Mouse (Mus musculus) heart, adult 2 months (tissue): ENCODE results near the gene Gm13420. TPM values are rescaled to one million over a fixed set of nuclear protein-coding genes. Genes with fewer than 3 reads are reported as not detected.

Source experiments
- DNase-seq, 2 experiments: peaks; one replicate each; pipeline ENCODE4 v3.0.0; 2021
- H3K27ac ChIP-seq: fragments of 200-600 bp; 2 replicates; pipeline ENCODE4 v1.8.1; 2022
- H3K27me3 ChIP-seq: fragments of 200-500 bp; 2 replicates; pipeline ENCODE4 v1.6.1; 2012; ENCODE audit warnings: mild to moderate bottlenecking, low read length, inconsistent platforms, mixed read lengths; ENCODE audit not compliant: control insufficient read depth, insufficient read depth
- H3K36me3 ChIP-seq: fragments of 200-500 bp; 2 replicates; pipeline ENCODE4 v1.6.1; 2012; ENCODE audit warnings: low read length, inconsistent platforms; ENCODE audit not compliant: control insufficient read depth, insufficient read depth
- H3K4me1 ChIP-seq: fragments of 200-500 bp; 2 replicates; pipeline ENCODE4 v1.6.1; 2011; ENCODE audit warnings: low read length; ENCODE audit not compliant: control insufficient read depth, insufficient read depth
- H3K4me3 ChIP-seq: fragments of 200-600 bp; 2 replicates; pipeline ENCODE4 v1.8.1; 2022
- H3K79me2 ChIP-seq: fragments of 200-500 bp; replicated peaks from 2 replicates; pipeline ENCODE4 v1.6.1; 2012; ENCODE audit warnings: mild to moderate bottlenecking, inconsistent platforms, low read length, moderate library complexity, mixed read lengths; ENCODE audit not compliant: control insufficient read depth, insufficient read depth
- H3K9ac ChIP-seq: fragments of 200-500 bp; 2 replicates; pipeline ENCODE4 v1.6.1; 2012; ENCODE audit warnings: low read depth, mild to moderate bottlenecking, control low read depth, inconsistent platforms, low read length, mixed read lengths
- CTCF ChIP-seq: fragments of 200-600 bp; IDR thresholded peaks from 2 replicates; pipeline ENCODE4 v1.8.1; 2022; ENCODE audit warnings: antibody characterized with exemption, mild to moderate bottlenecking, moderate library complexity
- EP300 ChIP-seq: fragments of 200-500 bp; IDR thresholded peaks from 2 replicates; pipeline ENCODE4 v1.6.1; 2011; ENCODE audit warnings: low read depth, low read length, control low read depth; ENCODE audit not compliant: insufficient read depth
- POLR2A ChIP-seq: fragments of 200-500 bp; IDR thresholded peaks from 2 replicates; pipeline ENCODE4 v1.6.1; 2011; ENCODE audit warnings: mild to moderate bottlenecking, low read depth, low read length, control low read depth; ENCODE audit not compliant: insufficient read depth
- WGBS: fragments of 180-500 bp; shearing (Covaris S2); methylation state at CpG from one replicate; pipeline ENCODE4 v1.1.7; 2018; 5-methylcytosine and 5-hydroxymethylcytosine counted together
- intact Hi-C: fragments of 180-260 bp; cut with DNase I; formaldehyde crosslinking; loops from one replicate; pipeline ENCODE4 v1.15.1; 2025
- polyA plus RNA-seq: library from polyadenylated mRNA; depleted of rRNA; stranded (reverse); fragments of >200 nt; gene quantifications from 2 replicates; pipeline ENCODE4 v1.2.3, GENCODE M21; 2012
- total RNA-seq, 2 experiments: library from RNA; stranded (reverse); gene quantifications; 2 replicates each; pipeline ENCODE4 v1.2.3; 2021

Gm13420 gene
- total and polyA plus RNA-seq, 3 experiments = not detected

DNA sequence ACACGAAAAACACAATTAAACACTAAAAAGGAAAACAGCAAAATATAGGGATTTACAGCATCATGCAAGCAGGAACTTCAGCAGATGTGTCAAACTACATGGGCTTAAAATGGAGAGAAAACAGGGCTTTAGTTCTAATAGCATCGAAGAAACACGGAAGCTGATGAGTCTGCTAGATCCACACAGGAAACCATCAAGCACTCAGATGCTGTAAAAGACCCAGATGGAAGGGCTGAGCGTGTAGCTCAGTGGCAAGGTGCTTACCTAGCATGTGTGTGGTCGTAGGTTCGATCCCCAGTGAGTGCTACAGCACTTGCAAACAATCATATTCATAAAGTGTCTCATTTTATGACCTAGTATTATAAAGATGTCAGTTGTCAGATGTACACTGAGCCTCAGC lies 10.3 kb downstream of the Gm13420 start:
- no peak for DNase-seq
- Histone ChIP-seq H3K27ac (no peak overlapping the region), H3K9ac (no peak overlapping the region), H3K4me3 (no peak overlapping the region), H3K79me2 (no peaks in the 10 kb centered on the region), H3K4me1 (no peaks in the 10 kb centered on the region), H3K27me3 (no peaks in the 10 kb centered on the region), H3K36me3 (no peaks in the 10 kb centered on the region)
- WGBS = 93% methylated on average over 6 of the region's 6 CpGs
- TF ChIP-seq EP300 (no peak), POLR2A (no peak), CTCF (no peak)
- intact Hi-C loops = no loop called here

DNA sequence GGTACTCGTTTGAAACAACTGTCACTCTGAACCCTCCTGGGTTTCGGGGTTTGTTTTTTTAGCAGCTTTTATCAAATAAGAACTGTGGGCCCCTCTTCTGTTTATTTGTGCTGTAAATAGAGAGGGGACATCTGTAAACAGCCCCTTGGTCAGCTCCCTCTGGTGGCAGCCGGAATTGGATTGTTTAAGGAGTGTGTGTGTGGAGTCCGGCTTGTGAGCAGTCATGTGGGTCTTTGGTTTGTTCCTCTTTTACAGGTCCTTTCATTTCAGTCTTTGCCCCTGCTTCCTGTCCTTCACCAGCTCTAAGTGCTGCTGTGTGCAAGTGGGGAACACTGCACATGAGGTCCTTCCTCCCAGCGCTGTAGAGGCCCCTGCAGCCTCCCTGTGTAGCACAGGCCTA lies 12.1 kb downstream of the Gm13420 start:
- no peak overlapping the region for H3K4me3 ChIP-seq
- no peaks in the 10 kb centered on the region for H3K27me3 ChIP-seq
- TF ChIP-seq EP300 (no peak), CTCF (peak; percentile 24), POLR2A (no peak)
- no peak overlapping the region for H3K27ac ChIP-seq
- peak in 1 of 2 experiments; percentile 46 for DNase-seq
- 71% methylated on average over 5 of the region's 5 CpGs for WGBS
- H3K9ac ChIP-seq = no peak overlapping the region
- no peaks in the 10 kb centered on the region for H3K79me2 ChIP-seq
- H3K4me1 ChIP-seq = no peaks in the 10 kb centered on the region
- intact Hi-C loops = no loop called here
- H3K36me3 ChIP-seq = no peaks in the 10 kb centered on the region

DNA sequence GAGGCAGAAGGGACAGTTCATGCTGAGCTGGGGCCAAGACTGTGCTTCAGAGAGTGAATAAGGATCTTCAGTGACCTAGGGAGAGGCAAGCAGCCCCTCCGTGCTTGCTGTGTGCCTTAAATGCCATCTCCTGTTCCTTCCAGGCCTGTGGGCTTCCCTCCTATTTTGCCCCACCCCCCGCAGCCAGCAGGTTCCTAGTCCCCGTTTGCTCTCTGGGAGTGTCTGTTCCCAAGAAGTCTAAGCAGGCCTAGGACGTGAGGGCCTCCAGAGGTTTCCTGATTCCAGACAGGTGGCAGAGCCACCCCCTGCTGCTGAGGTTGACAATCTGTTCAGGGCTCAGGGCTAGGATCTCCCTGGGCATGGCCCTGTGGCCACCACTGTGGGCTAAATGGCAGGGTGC lies 12.7 kb downstream of the Gm13420 start:
- no peak for DNase-seq
- TF ChIP-seq EP300 (no peak), POLR2A (no peak), CTCF (no peak)
- Histone ChIP-seq H3K36me3 (no peaks in the 10 kb centered on the region), H3K27ac (no peak overlapping the region), H3K79me2 (no peaks in the 10 kb centered on the region), H3K4me3 (no peak overlapping the region), H3K27me3 (no peaks in the 10 kb centered on the region), H3K9ac (no peak overlapping the region), H3K4me1 (no peaks in the 10 kb centered on the region)
- WGBS = 64% methylated on average over 4 of the region's 4 CpGs
- intact Hi-C loops = no loop called here

DNA sequence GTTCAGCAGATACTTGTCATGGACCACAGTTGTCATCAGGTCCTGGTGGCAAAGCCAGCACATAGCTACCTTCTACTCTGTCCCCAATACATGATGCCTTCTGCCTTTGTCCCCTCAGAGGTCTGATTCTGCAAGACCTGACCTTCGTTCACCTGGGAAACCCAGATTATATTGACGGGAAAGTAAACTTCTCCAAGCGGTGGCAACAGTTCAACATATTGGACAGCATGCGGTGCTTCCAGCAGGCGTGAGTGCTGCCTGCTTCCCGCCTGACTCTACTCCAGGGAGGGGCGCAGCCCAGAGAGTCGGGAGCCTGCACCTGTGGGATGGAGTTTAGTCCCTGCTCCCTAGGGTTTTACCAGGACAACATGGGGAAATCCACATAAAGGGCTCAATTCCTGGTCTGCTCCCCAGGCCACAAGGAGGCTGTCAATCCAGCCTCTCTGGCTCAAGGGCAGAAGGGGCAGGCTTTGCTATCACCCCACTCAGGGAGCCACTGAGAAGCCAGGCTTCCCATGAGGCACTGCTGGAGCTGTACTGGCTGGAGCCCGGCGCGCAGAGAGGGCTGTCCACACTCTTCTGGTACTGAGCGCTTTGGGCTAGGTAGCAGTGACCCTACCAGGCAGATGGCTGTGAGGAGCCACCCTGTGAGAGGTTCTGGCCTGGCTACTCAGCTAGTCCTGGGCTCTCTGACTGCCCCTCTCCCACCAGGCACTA lies 14.1 kb downstream of the Gm13420 start:
- no peaks in the 10 kb centered on the region for H3K27me3 ChIP-seq
- H3K27ac ChIP-seq = peak overlapping the region; percentile 26; the same call in 1 of the 2 replicates
- 60% methylated on average over 12 of the region's 12 CpGs for WGBS
- H3K36me3 ChIP-seq = no peaks in the 10 kb centered on the region
- no peak for TF ChIP-seq EP300
- H3K4me1 ChIP-seq = no peaks in the 10 kb centered on the region
- H3K79me2 ChIP-seq = no peaks in the 10 kb centered on the region
- intact Hi-C loops = no loop called here
- no peak overlapping the region for H3K4me3 ChIP-seq
- peak in 1 of 2 experiments; percentile 38 for DNase-seq
- no peak overlapping the region for H3K9ac ChIP-seq

DNA sequence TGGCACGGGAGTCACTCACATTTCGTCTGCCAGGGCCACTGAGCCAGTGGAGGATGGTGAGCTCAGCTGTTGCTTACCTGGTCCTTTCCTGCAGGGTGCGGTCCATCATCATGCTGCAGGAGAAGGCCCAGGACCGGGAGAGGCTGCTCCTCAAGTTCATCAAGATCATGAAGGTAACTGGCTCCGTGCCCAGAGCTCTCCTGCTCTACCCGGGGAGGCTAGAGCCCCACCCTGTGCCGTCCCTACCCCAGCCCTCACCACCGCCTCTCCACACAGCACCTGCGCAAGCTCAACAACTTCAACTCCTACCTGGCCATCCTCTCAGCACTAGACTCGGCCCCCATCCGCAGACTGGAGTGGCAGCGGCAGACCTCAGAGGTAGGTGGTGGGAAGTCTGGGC lies 15.8 kb downstream of the Gm13420 start:
- no peaks in the 10 kb centered on the region for H3K4me1 ChIP-seq
- intact Hi-C loops = no loop called here
- H3K27ac ChIP-seq = no peak overlapping the region
- WGBS = 84% methylated on average over 12 of the region's 12 CpGs
- H3K79me2 ChIP-seq = no peaks in the 10 kb centered on the region
- no peak for DNase-seq
- no peak for TF ChIP-seq CTCF
- no peak for TF ChIP-seq POLR2A
- TF ChIP-seq EP300 = no peak
- no peaks in the 10 kb centered on the region for H3K36me3 ChIP-seq
- no peaks in the 10 kb centered on the region for H3K27me3 ChIP-seq
- no peak overlapping the region for H3K4me3 ChIP-seq
- no peak overlapping the region for H3K9ac ChIP-seq

DNA sequence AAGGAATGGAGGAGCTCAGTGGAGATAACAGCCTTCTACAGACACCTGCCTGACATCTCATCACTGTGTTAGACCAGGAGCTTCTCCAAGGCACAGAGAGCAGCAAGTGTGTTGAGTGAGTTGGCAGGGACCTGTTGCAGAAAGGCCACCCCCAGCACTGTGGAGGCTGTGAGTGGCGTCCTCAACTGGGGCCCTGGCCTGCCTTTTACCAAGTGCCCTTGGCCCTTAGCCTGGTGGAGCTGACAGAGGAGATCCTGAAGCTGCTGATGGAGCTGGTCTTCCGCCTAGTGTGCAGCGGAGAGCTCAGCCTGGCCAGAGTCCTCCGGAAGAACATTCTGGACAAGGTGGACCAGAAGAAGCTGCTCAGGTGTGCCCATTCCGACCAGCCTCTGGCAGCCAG lies 18.1 kb downstream of the Gm13420 start:
- no peak overlapping the region for H3K27ac ChIP-seq
- 84% methylated on average over 5 of the region's 5 CpGs for WGBS
- no peaks in the 10 kb centered on the region for H3K79me2 ChIP-seq
- intact Hi-C loops = loop anchor here (5.0 kb wide), 1 partner anchor 116 kb away; the partner anchor contains the start of gene Rapgef1
- no peak overlapping the region for H3K4me3 ChIP-seq
- no peaks in the 10 kb centered on the region for H3K4me1 ChIP-seq
- no peaks in the 10 kb centered on the region for H3K27me3 ChIP-seq
- no peak overlapping the region for H3K9ac ChIP-seq
- TF ChIP-seq POLR2A = no peak
- TF ChIP-seq EP300 = no peak
- no peak for TF ChIP-seq CTCF
- no peak for DNase-seq
- H3K36me3 ChIP-seq = no peaks in the 10 kb centered on the region
